Mouse (Mus musculus) CH12.LX (cell line): ENCODE measurements around the gene Ttc34. TPM values are rescaled to one million over a fixed set of nuclear protein-coding genes. Genes with fewer than 3 reads are reported as not detected.

ENCODE experiments used
- DNase-seq: peaks from one replicate; pipeline ENCODE4 v3.0.0-alpha.2; 2013; ENCODE audit errors: extremely low read depth
- H3K27ac ChIP-seq: 2 replicates; pipeline ENCODE4 v1.5.1; 2012; ENCODE audit warnings: low read depth, mild to moderate bottlenecking, control low read depth, moderate library complexity; ENCODE audit not compliant: insufficient read depth
- H3K27me3 ChIP-seq: replicated peaks from 2 replicates; pipeline ENCODE3; 2012; ENCODE audit warnings: inconsistent platforms
- H3K36me3 ChIP-seq, 2 experiments: replicated peaks in 1 of 2; 2 replicates each; pipeline versions ENCODE3 to v1.6.1; 2012; ENCODE audit warnings: inconsistent platforms in 1 of 2, low read length in 1 of 2, mild to moderate bottlenecking in 1 of 2, mixed read lengths in 1 of 2, moderate library complexity in 1 of 2; ENCODE audit not compliant: control insufficient read depth in 1 of 2, insufficient read depth in 1 of 2
- H3K4me1 ChIP-seq, 2 experiments: 2 replicates each; pipeline ENCODE4 v1.6.1; 2012; ENCODE audit warnings: inconsistent platforms in 1 of 2, moderate library complexity in 1 of 2; ENCODE audit not compliant: insufficient read depth in 2 of 2, control insufficient read depth in 1 of 2
- H3K4me2 ChIP-seq: 2 replicates; pipeline ENCODE4 v1.6.1; 2012; ENCODE audit warnings: low read depth, mild to moderate bottlenecking, control low read depth; ENCODE audit not compliant: poor library complexity, insufficient read depth, severe bottlenecking
- H3K4me3 ChIP-seq, 3 experiments: fragments of 150-350 bp in 1 of 3; sonication (generic) in 1 of 3; replicated peaks in 1 of 3; 2 replicates each; pipeline versions ENCODE3 to v1.5.1; 2011 to 2012; ENCODE audit warnings: low read depth in 2 of 3, low read length in 2 of 3, mild to moderate bottlenecking in 2 of 3, moderate library complexity in 2 of 3, control low read depth in 1 of 3, improper control_type of control experiment in 1 of 3, inconsistent platforms in 1 of 3, mixed read lengths in 1 of 3; ENCODE audit not compliant: poor library complexity in 1 of 3
- H3K79me2 ChIP-seq: replicated peaks from 2 replicates; pipeline ENCODE4 v1.6.1; 2012; ENCODE audit warnings: mild to moderate bottlenecking, moderate library complexity; ENCODE audit not compliant: control insufficient read depth, poor library complexity, insufficient read depth, severe bottlenecking; ENCODE audit errors: extremely low read depth
- H3K9ac ChIP-seq: 2 replicates; pipeline ENCODE4 v1.6.1; 2012; ENCODE audit warnings: low read depth, mild to moderate bottlenecking, control low read depth, moderate library complexity; ENCODE audit not compliant: insufficient read depth
- H3K9me3 ChIP-seq: replicated peaks from 2 replicates; pipeline ENCODE3; 2012; ENCODE audit warnings: low read length, inconsistent platforms, mixed read lengths
- BHLHE40 ChIP-seq: IDR thresholded peaks from 2 replicates; pipeline ENCODE4 v1.6.1; 2011; ENCODE audit warnings: mild to moderate bottlenecking, low read depth, low read length, improper control_type of control experiment
- CHD1 ChIP-seq: IDR thresholded peaks from 2 replicates; pipeline ENCODE4 v1.6.1; 2012; ENCODE audit warnings: low read depth, low read length, improper control_type of control experiment, inconsistent platforms
- CHD2 ChIP-seq: IDR thresholded peaks from 2 replicates; pipeline ENCODE4 v1.6.1; 2011; ENCODE audit warnings: low read length, improper control_type of control experiment
- E2F4 ChIP-seq: IDR thresholded peaks from 2 replicates; pipeline ENCODE4 v1.6.1; 2011; ENCODE audit warnings: low read depth, low read length, improper control_type of control experiment; ENCODE audit not compliant: insufficient replicate concordance
- ELF1 ChIP-seq: IDR thresholded peaks from 2 replicates; pipeline ENCODE4 v1.6.1; 2014; ENCODE audit warnings: low read depth, mild to moderate bottlenecking, inconsistent platforms, low read length, improper control_type of control experiment
- EP300 ChIP-seq: IDR thresholded peaks from 2 replicates; pipeline ENCODE4 v1.6.1; 2011; ENCODE audit warnings: low read length, improper control_type of control experiment
- ETS1 ChIP-seq: conservative IDR thresholded peaks from 2 replicates; pipeline ENCODE4 v1.6.1; 2012; ENCODE audit warnings: low read depth, mild to moderate bottlenecking, inconsistent platforms, low read length, improper control_type of control experiment, moderate library complexity
- HCFC1 ChIP-seq: IDR thresholded peaks from 2 replicates; pipeline ENCODE4 v1.6.1; 2012; ENCODE audit warnings: low read depth, mild to moderate bottlenecking, inconsistent platforms, low read length, improper control_type of control experiment
- IRF4 ChIP-seq: IDR thresholded peaks from 2 replicates; pipeline ENCODE4 v1.6.1; 2014; ENCODE audit warnings: low read depth, mild to moderate bottlenecking, inconsistent platforms, low read length, improper control_type of control experiment
- KAT2A ChIP-seq: IDR thresholded peaks from 2 replicates; pipeline ENCODE4 v1.6.1; 2012; ENCODE audit warnings: low read length, improper control_type of control experiment, inconsistent platforms; ENCODE audit not compliant: insufficient replicate concordance
- MAX ChIP-seq: IDR thresholded peaks from 2 replicates; pipeline ENCODE4 v1.6.1; 2011; ENCODE audit warnings: low read length, improper control_type of control experiment
- MEF2A ChIP-seq: IDR thresholded peaks from 2 replicates; pipeline ENCODE4 v1.6.1; 2014; ENCODE audit warnings: low read depth, mild to moderate bottlenecking, inconsistent platforms, low read length, improper control_type of control experiment, borderline replicate concordance
- MYC ChIP-seq: IDR thresholded peaks from 2 replicates; pipeline ENCODE4 v1.6.1; 2011; ENCODE audit warnings: low read depth, mild to moderate bottlenecking, improper control_type of control experiment, low read length
- PAX5 ChIP-seq: IDR thresholded peaks from 2 replicates; pipeline ENCODE4 v1.6.1; 2012; ENCODE audit warnings: low read length, inconsistent platforms, mixed read lengths
- POLR2A ChIP-seq: IDR thresholded peaks from 2 replicates; pipeline ENCODE4 v1.6.1; 2011; ENCODE audit warnings: low read depth, mild to moderate bottlenecking, improper control_type of control experiment, low read length
- POLR2AphosphoS2 ChIP-seq: IDR thresholded peaks from 2 replicates; pipeline ENCODE4 v1.6.1; 2011; ENCODE audit warnings: low read depth, low read length, improper control_type of control experiment
- RAD21 ChIP-seq: IDR thresholded peaks from 2 replicates; pipeline ENCODE4 v1.6.1; 2011; ENCODE audit warnings: low read depth, mild to moderate bottlenecking, low read length, improper control_type of control experiment, moderate library complexity
- RCOR1 ChIP-seq: conservative IDR thresholded peaks from 2 replicates; pipeline ENCODE4 v1.6.1; 2012; ENCODE audit warnings: low read depth, mild to moderate bottlenecking, inconsistent platforms, low read length, improper control_type of control experiment
- SIN3A ChIP-seq: IDR thresholded peaks from 2 replicates; pipeline ENCODE4 v1.6.1; 2012; ENCODE audit warnings: low read length, improper control_type of control experiment, inconsistent platforms
- TBP ChIP-seq: conservative IDR thresholded peaks from 2 replicates; pipeline ENCODE4 v1.6.1; 2011; ENCODE audit warnings: low read depth, low read length, improper control_type of control experiment
- TCF12 ChIP-seq: IDR thresholded peaks from 2 replicates; pipeline ENCODE4 v1.6.1; 2014; ENCODE audit warnings: low read depth, mild to moderate bottlenecking, inconsistent platforms, low read length, improper control_type of control experiment
- USF1 ChIP-seq: IDR thresholded peaks from 2 replicates; pipeline ENCODE4 v1.6.1; 2014; ENCODE audit warnings: low read depth, mild to moderate bottlenecking, inconsistent platforms, low read length, improper control_type of control experiment
- ZC3H11A ChIP-seq: IDR thresholded peaks from 2 replicates; pipeline ENCODE4 v1.6.1; 2012; ENCODE audit warnings: low read depth, mild to moderate bottlenecking, inconsistent platforms, low read length, improper control_type of control experiment
- ZKSCAN1 ChIP-seq: IDR thresholded peaks from 2 replicates; pipeline ENCODE4 v1.6.1; 2012; ENCODE audit warnings: low read depth, inconsistent platforms, low read length, improper control_type of control experiment, borderline replicate concordance
- ZMIZ1 ChIP-seq: IDR thresholded peaks from 2 replicates; pipeline ENCODE4 v1.6.1; 2012; ENCODE audit warnings: low read depth, mild to moderate bottlenecking, inconsistent platforms, low read length, improper control_type of control experiment
- ZNF384 ChIP-seq: IDR thresholded peaks from 2 replicates; pipeline ENCODE4 v1.6.1; 2012; ENCODE audit warnings: low read depth, low read length, improper control_type of control experiment, inconsistent platforms
- dilution Hi-C: fragments of 300-500 bp; cut with MboI; formaldehyde crosslinking; loops from 2 replicates; pipeline ENCODE4 v1.14.3; 2020; ENCODE audit warnings: low sequenced_read_pairs; ENCODE audit not compliant: extremely low pct_unique_long_range_greater_than_20kb, extremely low pct_ligation_motif_present
- in situ Hi-C: fragments of 300-500 bp; cut with MboI; formaldehyde crosslinking; loops from 3 replicates; pipeline ENCODE4 v1.14.3; 2019; ENCODE audit warnings: low sequenced_read_pairs, low pct_ligation_motif_present, low pct_unique_long_range_greater_than_20kb, mixed read lengths
- polyA plus RNA-seq: library from polyadenylated mRNA; unstranded; fragments of >175 nt; gene quantifications from 2 replicates; pipeline ENCODE4 v1.2.1, GENCODE M21; 2012; ENCODE audit warnings: low read depth; ENCODE audit not compliant: insufficient read length
- total RNA-seq, 2 experiments: library from RNA; depleted of rRNA; stranded (reverse); fragments of 300-350 nt in 1 of 2; fragments of >200 nt in 1 of 2; gene quantifications; 2 replicates each; pipeline ENCODE4 v1.2.3; 2012 to 2014

The Ttc34 gene
- total and polyA plus RNA-seq, 3 experiments: not detected

- Histone ChIP-seq H3K4me3 (no peak overlapping the region), H3K9me3 (peaks cover 15% of the 10 kb centered on the region), H3K9ac (no peak overlapping the region), H3K79me2 (no peaks in the 10 kb centered on the region), H3K4me1 (peaks cover 3 to 6% of the 10 kb centered on the region in 2 experiments; a peak in 2 of 4 replicates), H3K4me2 (no peak overlapping the region), H3K36me3 (no peaks in the 10 kb centered on the region), H3K27me3 (peaks cover 45% of the 10 kb centered on the region), H3K27ac (no peak overlapping the region)
- in situ Hi-C loops: no loop called here
- dilution Hi-C loops: no loop called here
- DNase-seq: no peak
- TF ChIP-seq IRF4 (no peak), ELF1 (no peak), PAX5 (no peak), ZMIZ1 (no peak), USF1 (no peak), ZKSCAN1 (no peak), CHD1 (no peak), MYC (no peak), POLR2AphosphoS2 (no peak), TBP (no peak), ZNF384 (no peak), MAX (no peak), EP300 (no peak), ETS1 (no peak), MEF2A (no peak), RCOR1 (no peak)
These were observed 21.3 kb downstream of the Ttc34 start for GRCm38 (mm10) chr4:154858601-154859000.

DNA sequence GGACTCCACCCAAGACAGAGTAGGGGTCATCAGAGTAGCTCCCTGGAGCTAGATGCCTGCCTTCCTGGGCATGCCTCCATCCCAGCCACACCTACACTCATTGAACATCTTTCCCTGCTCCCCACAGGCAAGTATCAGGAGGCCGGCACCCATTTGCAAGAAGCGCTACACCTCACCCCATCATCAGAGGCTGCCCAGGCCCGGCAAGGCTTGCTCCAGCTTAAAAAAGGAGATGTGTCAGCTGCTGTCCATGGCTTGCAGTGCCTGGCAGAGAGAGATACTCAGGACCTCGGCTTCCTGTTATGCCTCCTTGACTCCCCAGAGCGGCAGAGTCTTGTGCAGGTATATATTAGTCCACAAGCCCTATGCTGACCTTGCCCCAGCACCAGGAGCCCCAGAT lies 24.7 kb downstream of the Ttc34 start:
- peaks cover 3 to 16% of the 10 kb centered on the region in 2 experiments; a peak in 3 of 4 replicates for H3K4me1 ChIP-seq
- H3K4me3 ChIP-seq: no peak overlapping the region
- H3K79me2 ChIP-seq: no peaks in the 10 kb centered on the region
- H3K36me3 ChIP-seq: no peaks in the 10 kb centered on the region
- no peak overlapping the region for H3K4me2 ChIP-seq
- H3K9ac ChIP-seq: no peak overlapping the region
- H3K27ac ChIP-seq: no peak overlapping the region
- H3K9me3 ChIP-seq: no peaks in the 10 kb centered on the region
- dilution Hi-C loops (no loop called here), in situ Hi-C loops (no loop called here)
- no peak for TF ChIP-seq CHD2
- TF ChIP-seq KAT2A: no peak
- TF ChIP-seq ZKSCAN1: no peak
- no peak for TF ChIP-seq MAX
- TF ChIP-seq E2F4: no peak
- no peak for TF ChIP-seq ZC3H11A
- no peak for TF ChIP-seq ZMIZ1
- no peak for TF ChIP-seq SIN3A
- no peak for TF ChIP-seq HCFC1
- no peak for TF ChIP-seq MYC
- TF ChIP-seq BHLHE40: no peak
- TF ChIP-seq POLR2A: no peak
- TF ChIP-seq CHD1: no peak
- TF ChIP-seq PAX5: no peak
- no peak for TF ChIP-seq POLR2AphosphoS2
- TF ChIP-seq RAD21: no peak
- no peak for TF ChIP-seq TCF12
- peaks cover 65% of the 10 kb centered on the region for H3K27me3 ChIP-seq
- no peak for DNase-seq
